Mouse (Mus musculus): ENCODE measurements at regions not wholly inside any gene's neighbourhood (a gene's known extent, or its start where the extent isn't known, plus 50 kb on each side); places are given as distances from the start of the nearest gene placed in this dataset.

DNA sequence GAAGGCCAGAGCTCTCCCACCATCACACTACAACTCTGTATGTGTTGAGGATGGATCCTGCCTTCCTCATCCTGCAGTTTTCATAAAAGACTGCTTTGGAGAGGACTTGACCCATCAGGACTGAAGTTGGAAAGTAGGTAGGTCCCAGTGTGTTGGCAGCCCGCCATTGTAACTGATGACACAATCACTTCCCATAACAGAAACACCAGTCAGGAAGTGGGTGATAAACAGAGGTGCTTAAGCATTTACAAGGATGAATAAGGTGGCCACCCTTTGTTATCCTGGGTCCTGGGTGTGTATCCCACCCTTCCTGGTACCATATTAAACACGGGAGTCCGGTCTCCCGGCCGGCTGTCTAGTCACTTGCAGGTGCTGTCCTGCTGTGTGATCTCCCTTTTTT, 118.3 kb downstream of the Snx10 start:
- no peak for DNase-seq (ENCODE audit: low spot score)

DNA sequence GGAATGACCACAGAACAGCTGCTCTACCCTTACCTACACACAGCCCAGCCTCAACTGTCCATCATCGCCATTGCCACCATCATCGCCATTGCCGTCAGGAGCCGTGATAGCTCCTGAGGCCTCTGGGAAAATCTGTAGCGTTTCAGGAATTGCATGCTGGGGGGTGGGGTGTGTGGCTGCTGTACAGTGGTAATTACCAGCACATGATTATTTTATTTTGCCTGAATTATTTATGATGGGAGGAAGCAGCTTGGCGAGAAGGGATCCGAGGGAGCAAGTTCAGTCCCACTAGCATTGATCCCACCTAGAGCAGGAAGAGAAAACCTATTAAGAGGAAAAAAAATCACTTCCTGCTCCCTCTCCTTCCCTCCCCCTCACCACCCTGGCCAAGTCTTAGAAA, 125.1 kb downstream of the Snx10 start:
- DNase-seq (ENCODE audit: low spot score): no peak

DNA sequence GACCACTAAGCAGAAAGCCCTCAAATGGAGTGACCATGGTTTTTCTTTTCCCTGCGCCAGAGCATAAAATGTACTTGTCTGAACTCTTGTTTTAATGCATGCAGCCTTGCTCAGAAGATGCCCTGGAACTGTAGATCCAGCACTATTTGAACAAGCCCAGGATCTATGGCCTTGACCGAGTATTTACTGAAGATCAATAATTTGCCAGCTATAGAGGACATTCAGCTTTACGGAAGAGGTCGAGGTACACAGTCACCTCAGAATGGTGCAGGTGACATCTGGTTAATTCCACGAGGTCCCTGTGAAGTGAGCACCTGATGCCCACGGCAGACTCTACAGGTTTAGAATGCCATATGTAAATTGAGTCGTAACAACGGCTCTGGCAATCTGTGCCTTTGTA, 130.1 kb downstream of the Snx10 start:
- no peak for DNase-seq (ENCODE audit: low spot score)

DNA sequence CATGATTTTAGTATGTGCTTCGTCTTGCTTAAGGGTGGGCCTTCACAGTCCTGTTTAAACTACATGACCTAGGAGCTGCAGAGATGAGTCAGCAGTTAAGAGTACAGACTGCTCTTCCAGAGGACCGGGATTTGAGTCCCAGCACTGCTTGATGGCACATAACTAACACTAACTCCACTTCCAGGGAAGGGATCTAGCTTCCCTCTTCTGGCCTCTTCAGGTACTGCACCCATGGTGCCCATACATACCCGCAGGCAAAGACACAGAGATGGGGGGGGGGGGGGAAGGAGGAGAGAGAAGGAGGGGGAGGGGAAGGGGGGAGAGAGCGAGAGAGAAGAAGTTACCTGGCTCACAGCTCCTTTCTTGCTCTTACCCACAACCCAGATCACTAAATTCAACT, 131.3 kb downstream of the Snx10 start:
- no peak for DNase-seq (ENCODE audit: low spot score)

DNA sequence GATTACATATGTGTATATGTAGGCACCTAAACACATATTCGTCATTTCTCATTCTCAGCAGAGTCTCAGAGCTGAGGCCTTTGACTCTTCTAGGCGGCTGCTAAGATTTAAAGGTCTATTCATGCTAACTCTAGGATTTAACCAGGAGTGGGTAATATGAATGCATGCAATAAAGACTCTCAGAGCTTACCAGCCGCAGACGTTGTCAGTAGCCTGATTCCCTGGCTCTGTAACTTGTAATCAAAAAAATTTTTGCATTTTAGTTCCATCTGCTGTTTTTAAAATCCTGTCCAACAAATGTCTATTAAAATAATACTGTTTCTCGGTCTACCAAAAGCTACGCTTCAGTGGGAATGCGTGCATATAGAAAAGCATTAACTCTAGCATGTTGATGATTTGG, 132.4 kb downstream of the Snx10 start:
- DNase-seq (ENCODE audit: low spot score): no peak

DNA sequence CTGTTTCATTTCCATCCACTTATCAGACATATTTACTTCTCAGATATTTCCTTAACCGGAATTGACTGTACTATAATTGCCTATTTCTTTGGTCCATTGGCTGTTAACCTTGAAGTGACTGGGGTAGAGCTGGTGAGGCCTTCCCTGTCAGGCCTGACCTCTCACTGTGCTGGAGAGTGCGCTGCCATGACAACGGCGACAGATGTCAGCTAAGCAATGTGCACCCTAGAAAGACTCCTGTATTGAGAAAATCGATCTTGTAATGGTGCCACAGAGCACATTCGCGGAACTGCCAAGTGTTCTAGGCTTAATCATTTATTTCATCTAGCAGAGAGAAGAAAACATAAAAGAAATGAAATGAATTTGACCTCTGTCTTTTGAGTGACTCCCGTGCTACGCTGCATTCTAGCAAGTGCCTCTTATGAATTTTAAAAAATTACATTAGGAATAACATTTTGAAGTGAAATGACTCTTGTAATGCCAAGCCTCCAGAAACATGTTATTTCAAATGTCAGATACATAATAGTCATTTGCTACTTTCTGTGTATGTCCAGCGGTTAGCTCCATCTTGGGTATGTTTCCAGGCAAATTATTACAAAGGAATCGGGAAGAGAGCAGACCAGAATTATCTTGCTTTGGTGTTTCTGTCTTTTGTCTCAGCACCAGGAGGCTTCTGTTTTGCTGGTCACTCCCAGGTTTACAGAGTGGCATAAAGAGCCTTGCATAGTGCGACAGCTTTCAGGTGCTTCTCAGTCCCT, 133.4 kb downstream of the Snx10 start:
- no peak for DNase-seq (ENCODE audit: low spot score)

DNA sequence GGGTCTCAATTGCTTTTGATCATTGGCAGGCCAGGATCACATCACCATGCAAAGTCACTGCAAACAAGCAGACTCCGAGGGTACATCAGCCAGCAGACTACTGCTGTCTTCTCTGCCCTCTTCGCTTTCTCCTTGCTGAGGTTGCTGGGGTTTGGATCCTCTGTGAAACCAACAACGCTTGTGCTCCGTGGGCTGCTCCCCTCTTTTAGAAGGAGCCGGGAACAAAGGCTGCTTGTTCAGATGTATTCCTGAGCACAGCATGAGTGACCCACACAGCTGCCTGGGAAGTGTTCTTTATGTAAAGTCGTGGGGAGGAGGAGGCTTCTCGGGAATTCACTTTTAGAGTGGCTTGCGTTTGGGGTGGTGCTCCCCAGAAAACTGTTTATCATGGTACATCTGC, 134.7 kb downstream of the Snx10 start:
- DNase-seq (ENCODE audit: low spot score): no peak

DNA sequence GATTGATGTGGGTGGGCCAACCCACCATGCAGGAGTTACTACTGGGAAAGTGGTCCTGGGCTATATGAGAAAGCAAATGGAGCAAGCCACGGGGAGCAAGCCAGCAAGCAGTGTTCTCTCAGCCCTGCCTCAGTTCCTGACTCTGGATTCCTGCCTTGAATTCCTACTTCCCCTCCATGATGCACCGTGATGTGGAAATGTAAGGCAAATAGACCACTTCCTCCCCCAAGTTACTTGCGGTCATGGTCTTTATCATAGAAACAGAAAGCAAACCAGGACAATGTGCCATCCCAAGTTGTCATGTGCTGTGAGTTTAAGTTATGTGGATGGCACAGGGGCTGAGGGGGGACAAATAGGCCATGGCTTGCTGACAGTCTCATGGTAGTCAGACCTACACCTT, 139.5 kb downstream of the Snx10 start:
- DNase-seq (ENCODE audit: low spot score): no peak

DNA sequence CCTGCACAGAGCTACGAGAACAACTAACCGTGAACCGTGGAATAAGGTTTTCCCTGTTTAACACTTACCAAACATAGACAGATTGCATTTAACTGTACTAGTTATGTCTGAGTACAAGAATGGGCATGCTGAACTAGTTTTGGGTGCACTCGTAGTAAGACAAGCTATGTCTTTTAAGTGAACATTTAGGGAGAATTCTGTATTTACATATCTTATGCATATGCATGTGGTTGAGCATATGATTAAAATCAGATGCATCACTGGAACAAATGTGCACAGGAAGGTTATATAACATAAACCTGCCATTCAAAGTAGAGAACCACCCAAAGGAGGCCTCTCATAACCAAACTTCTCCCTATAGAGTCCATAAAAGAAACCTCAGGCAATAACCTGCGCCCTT, 140.3 kb downstream of the Snx10 start:
- DNase-seq (ENCODE audit: low spot score): no peak

DNA sequence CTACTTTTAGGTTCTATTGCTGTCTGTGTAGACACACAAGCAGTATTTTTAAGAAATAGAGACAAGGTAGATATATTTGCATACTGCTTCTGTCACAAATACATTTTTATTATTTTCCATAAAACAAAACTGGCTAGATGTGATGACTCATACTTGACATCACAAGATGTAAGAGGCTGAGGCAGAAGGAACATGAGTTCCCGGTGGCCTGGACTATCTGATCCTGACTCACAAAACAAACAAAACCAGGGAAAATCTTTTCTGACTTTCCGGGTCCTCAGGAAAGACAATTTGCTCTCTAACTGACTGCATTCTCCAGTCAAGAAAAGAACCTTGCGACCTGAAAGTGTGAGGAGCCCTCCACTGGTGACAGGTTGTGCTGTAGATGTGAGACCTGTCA, 143.3 kb downstream of the Snx10 start:
- DNase-seq (ENCODE audit: low spot score): no peak

DNA sequence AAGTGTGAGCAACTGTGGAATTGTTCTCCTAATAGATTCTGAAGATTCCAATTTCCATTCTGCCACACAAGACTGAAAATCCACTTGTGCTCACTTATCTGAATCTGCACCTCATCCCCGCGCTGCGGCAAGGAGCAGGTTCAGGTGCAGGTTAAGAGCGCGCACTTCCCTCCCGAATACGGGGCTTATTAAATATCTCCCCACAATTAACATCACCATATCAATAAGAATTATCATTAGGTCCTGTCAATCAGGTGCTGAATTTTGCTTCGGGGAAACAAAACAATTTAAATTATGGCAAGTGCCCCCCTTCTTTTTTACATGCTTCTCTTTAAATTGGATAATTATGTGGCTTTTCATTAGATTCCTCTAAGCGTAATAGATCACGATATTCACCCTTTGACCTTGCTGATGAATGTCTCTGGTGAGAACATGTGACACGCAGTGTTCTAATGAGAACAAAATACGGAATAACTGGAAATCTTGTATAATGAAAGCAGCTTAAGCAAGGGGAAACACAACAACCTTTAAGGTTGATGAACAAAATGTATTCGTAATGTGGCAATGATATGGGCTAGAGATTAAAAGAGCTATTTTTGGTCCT, 151.7 kb downstream of the Snx10 start:
- no peak for DNase-seq (ENCODE audit: low spot score)

DNA sequence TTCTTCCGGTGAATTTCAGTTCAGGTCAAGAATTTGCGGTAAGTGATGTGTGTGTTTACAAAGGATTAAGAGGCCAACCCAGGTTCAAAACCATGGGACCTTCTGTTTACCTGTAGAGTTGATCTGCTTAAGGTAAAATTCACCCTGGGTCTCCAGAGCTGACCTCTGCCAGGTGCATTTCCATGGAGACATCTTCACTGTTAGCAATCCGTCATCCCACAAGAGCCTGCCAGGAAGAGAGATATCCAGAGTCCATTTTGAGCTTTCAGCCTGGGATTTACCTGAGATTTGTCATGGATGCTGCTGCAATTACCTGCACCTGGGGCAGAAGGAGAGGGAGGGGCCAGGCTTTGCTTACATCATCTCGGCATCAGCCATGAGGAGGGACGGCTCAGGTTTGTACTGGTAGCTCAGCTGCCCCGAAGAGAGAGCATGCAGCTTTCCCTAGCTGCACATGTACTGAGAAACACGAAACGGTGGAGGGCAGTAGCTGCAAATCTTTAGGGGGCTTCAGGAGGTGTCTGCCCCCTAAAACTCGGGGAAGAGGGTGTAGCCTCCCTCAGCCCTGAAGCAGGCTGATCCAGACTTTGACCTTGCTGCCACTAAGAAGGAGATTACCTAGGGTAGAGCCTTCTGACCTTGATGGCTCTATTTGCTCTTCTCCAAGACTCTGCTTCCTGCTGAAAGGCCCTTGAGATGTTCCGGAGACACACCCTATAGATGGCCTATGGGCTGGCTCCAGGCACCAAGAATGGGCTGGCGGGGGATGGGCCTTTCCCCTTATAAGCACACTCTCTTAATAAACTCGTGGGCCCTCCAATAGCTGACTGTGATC, 153.7 kb downstream of the Snx10 start:
- DNase-seq (ENCODE audit: low spot score): no peak

DNA sequence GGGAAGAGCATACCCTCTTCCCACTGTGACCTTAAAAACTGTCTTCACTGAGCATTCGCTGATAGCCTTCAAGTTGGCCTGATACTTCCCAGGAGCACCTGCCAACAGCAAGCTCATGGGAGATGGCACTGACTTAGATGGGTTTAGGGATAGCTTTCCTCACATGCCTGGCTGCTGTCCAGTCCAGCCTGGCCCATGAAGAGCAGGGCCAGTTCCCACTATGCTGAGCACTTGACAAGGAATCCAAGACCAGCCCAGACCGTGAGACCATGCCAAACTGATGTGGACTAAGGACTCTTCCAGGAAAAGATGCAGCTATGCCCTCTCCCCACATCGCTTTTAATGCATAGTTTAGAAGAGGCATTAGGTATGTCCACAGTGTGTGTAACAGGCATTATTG, 155.0 kb downstream of the Snx10 start:
- DNase-seq (ENCODE audit: low spot score): no peak

DNA sequence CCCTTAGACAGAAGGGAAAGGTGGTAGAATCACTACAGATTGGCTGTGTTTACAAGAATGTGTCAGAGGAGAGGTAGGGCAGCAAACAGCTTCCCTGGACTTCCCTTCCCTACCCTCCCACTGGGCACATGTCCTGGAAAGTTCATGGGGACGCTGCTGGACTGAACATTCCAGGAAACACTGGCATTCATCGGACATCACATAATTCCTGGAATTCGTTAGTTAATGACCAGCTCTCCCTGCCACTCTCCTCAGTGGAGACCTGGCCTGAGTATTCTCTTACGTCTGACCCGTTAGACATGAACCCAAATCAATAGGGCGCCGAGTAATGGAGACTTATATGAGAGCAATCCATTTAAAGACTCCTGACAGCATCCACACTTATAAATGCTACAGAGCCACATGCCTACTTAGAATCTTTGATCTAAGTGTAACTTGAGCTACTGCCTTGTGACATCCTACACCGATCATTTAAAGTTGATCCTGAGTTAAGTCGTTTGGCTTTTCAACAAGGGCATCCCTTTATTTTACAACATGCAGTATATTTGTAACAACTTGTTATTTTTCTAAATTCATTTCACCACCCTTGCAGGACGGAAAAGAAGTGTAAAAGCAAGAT, 156.6 kb downstream of the Snx10 start:
- DNase-seq (ENCODE audit: low spot score): no peak

DNA sequence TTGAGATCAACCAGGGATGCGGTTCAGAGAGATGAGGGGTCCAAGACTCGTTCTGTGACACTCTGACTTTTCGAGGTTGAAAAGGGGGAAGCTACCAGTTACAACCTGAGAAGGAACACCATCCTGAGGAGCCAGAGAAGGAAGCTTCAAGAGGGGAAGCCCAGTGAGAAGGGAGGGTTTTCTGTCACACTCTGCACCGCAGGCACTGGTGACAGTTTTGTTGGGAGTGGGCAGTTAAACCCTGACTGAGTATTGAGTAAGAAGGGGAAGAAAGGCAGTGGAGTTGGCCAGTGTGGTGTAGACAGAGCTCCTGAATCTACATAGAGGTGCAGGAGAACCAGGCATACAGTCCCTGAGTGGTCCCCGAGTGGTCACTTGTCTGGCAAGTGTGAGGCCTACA, 159.4 kb downstream of the Snx10 start:
- DNase-seq (ENCODE audit: low spot score): no peak

DNA sequence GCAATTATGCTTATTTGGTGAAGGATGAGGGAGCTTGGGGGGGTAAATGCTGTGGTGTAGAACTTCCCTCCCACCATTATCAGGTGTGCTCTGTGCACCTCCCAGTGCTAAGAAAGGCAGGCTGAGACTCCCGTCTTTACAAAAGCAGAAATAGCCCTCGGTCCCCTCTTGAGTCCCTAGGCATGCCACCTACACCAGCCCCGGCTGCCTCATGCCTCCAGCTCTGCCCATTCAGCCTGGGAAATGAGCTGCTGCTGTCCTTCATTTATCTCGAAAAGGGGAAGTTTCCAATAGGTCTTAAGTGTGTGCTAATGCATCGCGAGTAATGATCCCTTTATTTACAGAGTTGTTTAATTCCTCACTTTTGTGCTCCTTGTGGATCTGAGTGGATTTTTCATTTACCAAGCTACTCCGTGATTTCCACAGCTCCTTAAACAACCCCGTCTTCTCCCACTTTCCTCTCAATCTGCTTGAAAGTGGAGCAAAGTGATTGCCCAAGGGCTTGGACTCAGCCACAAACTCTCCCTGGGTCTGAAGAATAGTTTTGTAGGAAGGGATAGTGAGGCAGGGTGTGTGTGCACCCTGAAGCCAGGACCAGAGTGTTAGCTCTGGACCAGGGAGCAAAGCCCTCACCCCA, 162.1 kb downstream of the Snx10 start:
- no peak for DNase-seq (ENCODE audit: low spot score)

DNA sequence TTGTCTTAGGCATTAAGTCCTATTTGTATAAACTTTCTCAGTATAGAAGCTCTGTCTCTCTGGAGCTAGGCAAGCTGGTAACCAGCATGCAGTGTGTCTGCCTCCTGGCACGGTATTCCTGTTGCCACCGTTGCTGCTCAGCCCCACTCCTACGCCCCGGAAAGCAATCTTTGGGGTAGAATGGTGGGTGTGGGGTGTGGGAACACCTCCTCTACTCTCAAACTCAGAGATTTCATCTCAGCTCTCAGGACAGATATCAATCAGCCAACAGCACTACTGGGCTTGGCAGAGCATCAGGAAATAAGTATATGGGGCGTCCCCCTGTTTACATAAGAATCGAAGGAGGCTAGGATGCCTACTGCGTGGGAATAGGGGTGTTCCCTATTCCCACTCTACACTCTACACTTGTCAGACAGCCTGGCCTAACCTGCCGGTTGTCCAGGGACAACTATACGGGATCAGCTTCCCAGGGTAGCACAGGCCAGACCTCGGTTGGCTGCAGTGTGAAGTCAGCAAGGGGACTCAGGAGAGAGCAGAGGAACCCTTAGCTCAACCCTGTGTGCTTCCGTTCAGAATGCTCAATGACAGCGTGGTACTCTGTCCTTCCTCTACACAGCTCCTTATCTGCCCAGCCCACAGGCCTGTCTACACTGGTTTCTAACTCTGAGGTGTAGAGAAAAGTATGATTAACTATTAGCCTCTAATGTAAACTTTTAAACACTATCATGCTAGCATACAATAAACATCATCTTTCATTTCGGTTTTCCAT, 167.3 kb downstream of the Snx10 start:
- no peak for DNase-seq (ENCODE audit: low spot score)

DNA sequence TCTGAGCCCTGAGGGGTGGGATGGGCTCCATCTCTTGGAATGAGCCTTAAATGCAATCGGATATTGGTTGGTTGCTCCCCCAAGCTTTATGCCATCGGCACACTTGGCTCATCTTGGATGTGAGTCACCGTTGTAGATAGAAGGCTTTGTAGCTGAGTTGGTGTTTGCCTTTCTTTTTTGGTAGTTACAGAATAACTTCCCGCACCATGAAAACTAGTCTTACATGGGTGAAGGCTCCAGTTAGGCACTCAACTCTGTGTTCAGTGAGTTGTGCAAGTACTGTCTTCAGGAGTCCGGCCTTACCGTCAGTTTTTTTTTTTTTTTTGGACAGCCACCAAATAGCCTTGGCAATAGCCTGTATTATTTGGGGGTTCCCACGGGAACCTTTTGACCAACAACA, 170.3 kb downstream of the Snx10 start:
- no peak for DNase-seq (ENCODE audit: low spot score)

DNA sequence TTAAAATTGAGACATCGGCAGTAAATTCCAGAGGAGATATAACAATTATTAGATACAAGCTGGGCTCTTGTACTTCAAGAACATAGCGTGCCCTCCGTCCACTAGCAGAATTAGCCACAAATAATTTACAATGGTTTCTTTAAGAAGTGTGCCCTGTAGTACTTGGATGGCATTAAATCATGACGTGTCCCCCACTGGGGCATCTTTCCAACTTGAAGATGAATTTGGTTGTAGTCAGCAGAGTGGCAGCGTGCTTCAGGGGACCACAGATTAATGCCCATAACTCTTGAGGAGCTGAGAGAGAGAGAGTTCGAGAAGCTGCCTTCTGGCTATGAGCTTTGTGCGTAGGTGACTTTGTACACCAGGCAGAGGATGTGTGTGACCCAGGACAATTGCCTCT, 172.7 kb downstream of the Snx10 start:
- DNase-seq (ENCODE audit: low spot score): no peak

DNA sequence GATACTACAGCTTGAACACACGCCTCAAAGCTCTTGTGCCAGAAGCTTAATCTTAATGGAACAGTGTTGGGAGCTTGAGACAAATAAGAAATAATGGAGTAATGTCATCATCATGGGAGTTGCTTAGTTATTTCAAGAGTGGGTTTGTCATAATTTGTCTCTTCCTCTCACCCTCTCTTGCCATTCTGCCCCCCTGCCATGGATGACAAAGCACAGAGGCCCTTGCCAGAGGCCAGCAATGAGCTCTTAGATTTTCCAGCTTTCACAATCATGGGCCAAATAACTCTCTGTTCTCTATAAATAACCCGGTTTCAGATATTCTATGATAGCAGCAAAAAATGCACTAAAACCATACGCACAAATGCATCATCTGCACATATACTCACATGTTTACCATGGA, 174.1 kb downstream of the Snx10 start:
- DNase-seq (ENCODE audit: low spot score): no peak

DNA sequence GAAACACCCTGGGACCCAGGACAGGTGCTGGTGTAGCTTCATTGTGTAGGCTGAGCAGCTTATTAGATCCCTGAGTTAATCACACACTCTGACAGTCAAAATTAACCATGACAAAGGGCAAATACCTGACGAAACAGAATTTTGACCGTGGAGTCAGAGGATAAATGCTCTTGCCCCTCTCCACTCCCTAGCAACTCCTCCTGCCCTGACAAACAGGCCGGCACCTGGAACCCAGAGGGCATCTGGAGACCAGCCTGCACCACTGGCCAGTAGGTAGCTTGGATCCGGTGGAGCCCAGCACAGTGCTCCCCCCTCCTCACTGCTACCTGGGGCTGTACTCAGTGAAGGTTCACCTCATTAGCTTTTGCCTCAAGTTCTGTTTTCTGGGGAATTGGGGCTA, 174.5 kb downstream of the Snx10 start:
- no peak for DNase-seq (ENCODE audit: low spot score)
